Mouse (Mus musculus): ENCODE results near the gene Ptprcap. TPM values are rescaled to one million over a fixed set of nuclear protein-coding genes. Genes with fewer than 3 reads are reported as not detected.
"Not testable (repeated sequence)": the region's sequence is repeated elsewhere in the genome, so short reads cannot be mapped to it uniquely, and the experiment has no call there.

The Ptprcap gene
- total RNA-seq (2015; ENCODE audit: low replicate concordance) (66.3 and 73.4 TPM in 2 replicates), total RNA-seq (2017; ENCODE audit: low replicate concordance) (14.4 and 38.8 TPM in 2 replicates)

GRCm38 (mm10) chr19:4153232-4153654 is at the start of gene Ptprcap:
Gene Ptprcap (plus strand): TSS chr19:4153604.
- no peak for ATAC-seq (replicated peaks; ENCODE audit: low FRiP score, poor library complexity, severe bottlenecking)

- no peak for ATAC-seq (replicated peaks; ENCODE audit: low FRiP score, poor library complexity, severe bottlenecking)
Measured at GRCm38 (mm10) chr19:4103792-4104191, 49.6 kb upstream of the Ptprcap start.

- ATAC-seq (replicated peaks; ENCODE audit: low FRiP score, poor library complexity, severe bottlenecking), result no peak
Measured at GRCm38 (mm10) chr19:4104675-4105194, 48.7 kb upstream of the Ptprcap start.

- no peak for ATAC-seq (replicated peaks; ENCODE audit: low FRiP score, poor library complexity, severe bottlenecking)
Measured at GRCm38 (mm10) chr19:4106654-4107053, 46.8 kb upstream of the Ptprcap start.

- ATAC-seq (replicated peaks; ENCODE audit: low FRiP score, poor library complexity, severe bottlenecking), result no peak
Measured at GRCm38 (mm10) chr19:4108535-4108934, 44.9 kb upstream of the Ptprcap start.

- ATAC-seq (replicated peaks; ENCODE audit: low FRiP score, poor library complexity, severe bottlenecking), result no peak
Measured at GRCm38 (mm10) chr19:4112063-4112960, 41.1 kb upstream of the Ptprcap start.

- ATAC-seq (replicated peaks; ENCODE audit: low FRiP score, poor library complexity, severe bottlenecking), result peak; percentile 88
Measured at GRCm38 (mm10) chr19:4113186-4113805, 40.1 kb upstream of the Ptprcap start.

- peak; percentile 18 for ATAC-seq (replicated peaks; ENCODE audit: low FRiP score, poor library complexity, severe bottlenecking)
Measured at GRCm38 (mm10) chr19:4113806-4114230, 39.6 kb upstream of the Ptprcap start.

- no peak for ATAC-seq (replicated peaks; ENCODE audit: low FRiP score, poor library complexity, severe bottlenecking)
Measured at GRCm38 (mm10) chr19:4114551-4114950, 38.9 kb upstream of the Ptprcap start.

- ATAC-seq (replicated peaks; ENCODE audit: low FRiP score, poor library complexity, severe bottlenecking), result no peak
Measured at GRCm38 (mm10) chr19:4115144-4115543, 38.3 kb upstream of the Ptprcap start.

- no peak for ATAC-seq (replicated peaks; ENCODE audit: low FRiP score, poor library complexity, severe bottlenecking)
Measured at GRCm38 (mm10) chr19:4115816-4116215, 37.6 kb upstream of the Ptprcap start.

- ATAC-seq (replicated peaks; ENCODE audit: low FRiP score, poor library complexity, severe bottlenecking), result no peak
Measured at GRCm38 (mm10) chr19:4117006-4117405, 36.4 kb upstream of the Ptprcap start.

GRCm38 (mm10) chr19:4118350-4118749 is 35.1 kb upstream of the Ptprcap start:
- ATAC-seq (replicated peaks; ENCODE audit: low FRiP score, poor library complexity, severe bottlenecking), result no peak

GRCm38 (mm10) chr19:4119716-4120487 is 33.5 kb upstream of the Ptprcap start:
- ATAC-seq (replicated peaks; ENCODE audit: low FRiP score, poor library complexity, severe bottlenecking), result no peak

- no peak for ATAC-seq (replicated peaks; ENCODE audit: low FRiP score, poor library complexity, severe bottlenecking)
Measured at GRCm38 (mm10) chr19:4120496-4120895, 32.9 kb upstream of the Ptprcap start.

GRCm38 (mm10) chr19:4121097-4121805 is 32.2 kb upstream of the Ptprcap start:
- ATAC-seq (replicated peaks; ENCODE audit: low FRiP score, poor library complexity, severe bottlenecking), result peak; percentile 78

- ATAC-seq (replicated peaks; ENCODE audit: low FRiP score, poor library complexity, severe bottlenecking), result not testable (repeated sequence)
Measured at GRCm38 (mm10) chr19:4121896-4122295, 31.5 kb upstream of the Ptprcap start.

GRCm38 (mm10) chr19:4122411-4123370 is 30.7 kb upstream of the Ptprcap start:
- ATAC-seq (replicated peaks; ENCODE audit: low FRiP score, poor library complexity, severe bottlenecking), result no peak

All from erythroid progenitor cell, adult 5-6 weeks (primary cell).